Mouse (Mus musculus) left cerebral cortex, adult 9 months (tissue): ENCODE measurements at regions not wholly inside any gene's neighbourhood (a gene's known extent, or its start where the extent isn't known, plus 50 kb on each side); places are given as distances from the start of the nearest gene placed in this dataset.

ENCODE experiments used
- DNase-seq, 2 experiments: peaks; one replicate each; pipeline ENCODE4 v3.0.0; 2022; ENCODE audit warnings: low spot score in 2 of 2

DNA sequence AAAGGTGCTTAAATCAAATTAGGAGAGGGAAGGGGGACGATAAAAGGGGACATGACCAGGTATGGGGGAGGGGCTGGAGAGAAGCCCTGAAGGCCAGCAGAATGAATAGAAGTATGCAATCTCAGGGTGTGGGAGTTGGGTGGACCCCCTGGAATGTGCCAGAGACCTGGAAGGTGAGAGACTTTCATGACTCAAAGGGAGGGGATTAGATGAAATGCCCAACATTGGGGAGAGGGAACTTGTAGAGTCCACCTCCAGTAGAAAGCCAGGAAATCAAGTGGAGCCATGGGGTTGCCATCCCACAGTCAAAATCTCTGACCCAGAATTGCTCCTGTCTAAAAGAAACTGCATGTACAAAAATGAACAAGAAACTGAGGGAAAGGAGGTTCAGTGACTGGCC lies 666.5 kb downstream of the Cps1 start:
- DNase-seq: no peak

DNA sequence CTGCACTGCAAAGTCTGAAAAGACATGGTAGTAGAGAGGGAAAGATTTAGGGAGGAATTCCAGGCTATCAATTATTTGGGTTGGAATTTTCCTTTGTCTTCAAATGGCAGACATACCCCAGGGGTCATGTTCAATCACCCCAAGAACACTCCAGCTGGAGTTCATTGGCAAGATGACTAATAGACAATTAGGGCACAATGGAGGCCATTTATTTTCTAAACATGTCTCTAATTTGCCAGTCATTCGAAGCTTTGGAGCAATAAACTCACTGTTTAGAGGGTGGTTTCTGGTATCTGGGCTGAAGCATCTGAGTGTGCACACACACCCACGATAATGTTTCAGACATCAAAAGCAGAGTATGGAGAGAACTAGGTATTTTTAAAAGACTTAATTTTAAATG lies 672.2 kb downstream of the Cps1 start:
- DNase-seq: peak in 1 of 2 experiments; percentile 15

DNA sequence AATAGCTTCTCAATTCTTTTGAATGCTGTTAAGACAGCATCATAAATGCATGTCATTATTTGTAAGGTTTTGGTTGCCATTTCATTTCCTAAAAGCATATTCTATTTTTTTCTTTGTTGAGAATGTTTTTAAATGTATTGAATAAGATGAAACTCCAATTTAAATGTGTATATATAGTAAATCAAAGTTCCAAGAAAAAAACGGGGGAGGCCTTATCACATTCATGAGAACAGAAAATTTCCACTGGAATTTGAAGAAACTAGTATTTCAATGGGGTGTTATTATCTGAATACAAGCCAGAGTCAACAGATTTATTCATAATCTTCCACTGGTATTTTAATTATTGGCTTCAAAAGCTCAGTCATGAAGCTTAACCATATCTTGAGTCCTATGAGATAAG lies 672.7 kb downstream of the Cps1 start:
- DNase-seq: no peak

DNA sequence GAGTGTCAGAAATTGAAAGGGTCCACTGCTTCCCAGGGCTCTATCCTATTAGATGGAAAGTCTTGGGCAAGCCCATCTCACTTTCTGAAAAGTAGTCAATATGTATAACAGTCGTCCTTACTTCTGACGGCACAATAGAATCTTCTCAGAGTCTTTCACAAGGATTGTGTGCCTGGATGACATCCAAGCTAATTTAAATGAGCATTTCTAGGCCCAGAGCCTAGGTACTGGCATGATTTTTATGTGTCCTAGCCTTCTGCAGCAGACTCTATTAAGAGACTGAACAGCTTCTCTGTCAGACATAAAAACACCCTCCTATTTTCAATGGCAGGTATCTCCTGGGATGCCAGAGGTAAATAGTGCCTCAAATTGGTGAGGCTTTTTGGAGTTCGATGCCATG lies 680.5 kb downstream of the Cps1 start:
- DNase-seq: no peak

DNA sequence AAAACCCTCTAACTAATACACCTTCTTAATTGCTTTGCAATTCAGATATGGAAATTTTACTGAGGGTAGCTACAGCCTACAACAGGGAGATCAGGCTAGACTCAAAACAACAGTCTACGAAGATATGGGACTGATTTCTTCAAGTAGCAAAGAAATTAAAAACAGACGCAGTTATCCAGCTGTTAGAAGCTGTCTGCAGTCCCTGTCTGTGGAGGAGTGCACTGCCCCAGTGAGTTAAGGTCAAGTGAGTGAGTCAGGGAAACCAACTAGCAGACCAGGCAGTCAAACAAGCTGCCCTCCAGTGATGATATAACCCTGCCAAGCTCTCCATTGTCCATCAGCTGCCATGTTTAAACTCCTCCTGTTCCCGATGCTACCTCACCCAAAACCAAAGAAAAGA lies 697.3 kb downstream of the Cps1 start:
- no peak for DNase-seq

DNA sequence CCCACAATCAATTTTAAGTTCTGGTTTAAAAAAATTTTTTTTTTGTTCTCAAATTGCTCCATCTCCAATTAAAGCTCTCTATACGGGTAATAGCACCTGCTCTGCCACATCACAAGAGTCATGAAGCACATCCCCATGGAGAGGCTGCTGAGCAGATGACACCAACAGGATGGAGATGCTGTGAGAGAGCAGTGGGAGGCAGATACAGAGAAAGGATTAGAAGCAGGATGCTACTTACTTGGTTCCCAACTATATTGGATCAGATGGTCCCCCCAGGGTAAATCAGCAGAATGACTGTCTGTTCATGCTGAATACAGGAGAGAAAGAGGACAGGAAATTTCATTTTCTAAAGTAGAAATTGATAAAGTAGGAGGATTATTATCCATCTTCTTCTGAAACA lies 725.2 kb downstream of the Cps1 start:
- no peak for DNase-seq

DNA sequence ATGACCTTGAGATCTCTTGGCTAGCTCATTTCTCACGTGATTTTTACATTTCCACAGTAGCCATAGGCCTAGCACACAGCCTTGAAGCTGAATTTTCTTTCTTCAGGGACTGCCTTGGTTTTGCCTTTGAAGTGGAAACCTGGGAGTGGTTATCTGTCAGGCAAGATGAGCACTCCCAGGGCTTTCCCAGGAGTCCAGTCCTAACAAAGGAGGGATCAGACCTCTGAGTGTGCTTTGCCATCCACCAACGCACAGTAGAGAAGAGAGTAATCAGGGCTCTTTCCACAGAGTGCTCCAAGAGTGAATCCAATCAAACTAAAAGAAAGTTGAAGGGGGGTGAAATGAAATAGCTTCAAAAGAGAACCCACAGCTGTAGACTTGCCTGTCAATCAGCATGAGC lies 770.7 kb downstream of the Cps1 start:
- no peak for DNase-seq

DNA sequence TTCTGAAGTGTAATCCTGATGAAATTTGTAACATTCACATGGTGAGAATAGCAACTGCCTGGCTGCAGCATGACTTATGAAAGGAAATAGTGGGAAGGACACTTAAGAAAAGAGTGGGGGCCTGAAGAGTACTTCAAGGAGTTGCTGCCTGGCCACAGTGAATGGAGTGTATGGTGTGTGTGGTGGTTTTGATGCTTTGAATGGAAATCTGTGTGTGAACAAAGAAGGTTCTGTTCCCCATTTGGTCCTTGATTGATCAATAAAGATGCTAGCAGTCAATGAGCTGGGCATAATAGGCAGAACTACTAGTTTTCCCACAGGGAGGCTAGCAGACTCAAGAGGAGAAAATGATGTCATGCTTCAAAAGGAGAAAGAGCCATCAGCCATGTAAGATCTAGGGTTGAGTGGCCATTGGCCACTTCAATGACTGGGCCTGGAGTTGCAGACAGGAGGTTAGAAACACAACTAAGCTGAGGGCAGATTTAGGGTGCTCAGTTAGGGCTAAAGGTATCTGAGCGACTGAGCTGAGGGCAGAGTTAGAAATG lies 772.0 kb downstream of the Cps1 start:
- DNase-seq: no peak

DNA sequence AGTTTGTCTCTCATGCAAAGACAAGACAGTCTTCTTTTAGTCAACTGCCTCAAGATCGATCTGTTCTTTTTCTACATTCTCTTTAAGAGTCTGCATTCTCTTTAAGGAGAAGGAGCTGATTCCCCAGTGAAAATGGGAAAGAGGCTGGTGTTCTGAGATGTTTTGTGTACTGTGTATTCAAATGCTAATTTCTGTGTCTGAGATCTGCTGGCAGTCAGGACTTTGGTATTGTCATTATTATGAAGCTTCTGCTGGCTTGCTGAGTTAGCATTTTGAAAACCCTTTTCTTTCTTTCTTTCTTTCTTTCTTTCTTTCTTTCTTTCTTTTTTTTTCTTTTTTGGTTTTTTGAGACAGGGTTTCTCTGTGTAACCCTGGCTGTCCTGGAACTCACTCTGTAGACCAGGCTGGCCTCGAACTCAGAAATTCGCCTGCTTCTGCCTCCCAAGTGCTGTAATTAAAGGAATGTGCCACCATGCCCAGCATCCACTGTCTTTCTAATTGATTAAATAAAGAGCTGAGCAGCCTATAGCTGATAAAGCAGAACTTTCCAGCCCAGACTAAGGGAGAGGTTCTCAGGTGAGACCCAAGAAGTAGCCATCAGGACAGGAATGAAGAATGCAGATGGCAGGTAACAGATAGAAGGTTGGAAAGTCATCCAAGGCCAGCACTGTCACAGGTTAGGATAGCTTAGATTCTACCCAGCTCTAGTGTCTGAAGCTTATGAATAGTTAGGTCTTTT lies 813.1 kb downstream of the Cps1 start:
- DNase-seq: no peak

DNA sequence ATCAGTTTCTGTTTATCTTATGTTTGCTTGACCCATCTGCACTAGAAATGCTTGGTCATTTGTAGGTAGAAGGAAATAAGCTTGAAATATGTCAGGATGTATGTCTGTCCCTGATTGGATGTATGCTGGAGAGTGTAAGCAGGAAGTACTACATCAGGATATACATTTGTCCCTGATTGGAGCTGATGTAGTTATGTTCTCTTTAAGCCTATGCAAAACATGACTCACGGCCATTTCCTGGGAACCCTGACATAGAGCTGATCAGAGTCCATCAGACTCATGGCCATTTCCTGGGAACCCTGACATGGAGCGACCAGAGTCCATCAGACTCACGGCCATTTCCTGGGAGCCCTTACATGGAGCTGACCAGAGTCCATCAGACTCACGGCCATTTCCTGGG lies 858.6 kb downstream of the Cps1 start:
- DNase-seq: no peak
